Mouse (Mus musculus) heart, postnatal 0 days (tissue): ENCODE results near the gene Dnajc7. TPM values are rescaled to one million over a fixed set of nuclear protein-coding genes. Genes with fewer than 3 reads are reported as not detected.

Experiments
- ATAC-seq: fragments of 200-750 bp; cut with Nextera tagmentation; 2 replicates; pipeline ENCODE4 v1.8.0; 2017; ENCODE audit warnings: low read depth, moderate number of reproducible peaks, moderate library complexity; ENCODE audit not compliant: insufficient read depth
- DNase-seq: peaks from one replicate; pipeline ENCODE4 v3.0.0-alpha.2; 2016; ENCODE audit warnings: low spot score
- H3K27ac ChIP-seq: fragments of 300-500 bp; sonication (generic); 2 replicates; pipeline ENCODE4 v1.5.1; 2014; ENCODE audit warnings: low read depth, mild to moderate bottlenecking
- H3K27me3 ChIP-seq: fragments of 300-500 bp; sonication (generic); 2 replicates; pipeline ENCODE4 v1.6.1; 2014; ENCODE audit warnings: low read length, mixed read lengths; ENCODE audit not compliant: control insufficient read depth, insufficient read depth
- H3K36me3 ChIP-seq: fragments of 300-500 bp; sonication (generic); replicated peaks from 2 replicates; pipeline ENCODE4 v1.6.1; 2014; ENCODE audit warnings: low read length, mixed read lengths; ENCODE audit not compliant: control insufficient read depth, insufficient read depth
- H3K4me1 ChIP-seq: fragments of 300-500 bp; sonication (generic); 2 replicates; pipeline ENCODE4 v1.6.1; 2014; ENCODE audit warnings: antibody characterized with exemption; ENCODE audit not compliant: control insufficient read depth, insufficient read depth
- H3K4me2 ChIP-seq: fragments of 300-500 bp; sonication (generic); 2 replicates; pipeline ENCODE4 v1.6.1; 2014; ENCODE audit warnings: low read depth, mild to moderate bottlenecking, low read length, moderate library complexity
- H3K4me3 ChIP-seq: fragments of 300-500 bp; sonication (generic); 2 replicates; pipeline ENCODE4 v1.5.1; 2014; ENCODE audit warnings: low read depth, low read length
- H3K9ac ChIP-seq: fragments of 300-500 bp; sonication (generic); replicated peaks from 2 replicates; pipeline ENCODE4 v1.6.1; 2014; ENCODE audit warnings: low read depth, low read length, mixed read lengths
- H3K9me3 ChIP-seq: fragments of 300-500 bp; sonication (generic); replicated peaks from 2 replicates; pipeline ENCODE4 v1.6.1; 2016; ENCODE audit warnings: low read length; ENCODE audit not compliant: control insufficient read depth
- CTCF ChIP-seq: IDR thresholded peaks from 2 replicates; pipeline ENCODE4 v1.5.1; 2016; ENCODE audit warnings: antibody characterized with exemption, control low read depth, low read depth
- EP300 ChIP-seq: IDR thresholded peaks from 2 replicates; pipeline ENCODE4 v1.6.1; 2016; ENCODE audit warnings: antibody characterized with exemption, low read depth
- WGBS: fragments of 180-500 bp; shearing (Covaris S2); extraction: QIAGEN DNeasy Blood & Tissue Kit; methylation state at CpG from one replicate; pipeline ENCODE4 v1.1.7; 2014; 5-methylcytosine and 5-hydroxymethylcytosine counted together
- polyA plus RNA-seq: library from polyadenylated mRNA; unstranded; fragments of >200 nt; fragmentation: Nextera tagmentation; extraction: Ambion mirVana; gene quantifications from 2 replicates; pipeline ENCODE4 v1.2.1, GENCODE M21; 2015
- total RNA-seq: library from RNA; depleted of rRNA; stranded (reverse); fragments of >200 nt; gene quantifications from 2 replicates; pipeline ENCODE4 v1.2.3, GENCODE M21; 2014; ENCODE audit warnings: low replicate concordance

The Dnajc7 gene
- total and polyA plus RNA-seq, 2 experiments from 2014 or later: 98.5 to 173 TPM

GRCm38 (mm10) chr11:100601372-100601771, 18.6 kb downstream of the Dnajc7 start:
- no peaks in the 10 kb centered on the region; the same call in 1 of the 2 replicates for H3K4me1 ChIP-seq
- 95% methylated on average over 3 of the region's 3 CpGs for WGBS
- H3K9me3 ChIP-seq: no peaks in the 10 kb centered on the region
- ATAC-seq (no peak), DNase-seq (no peak)
- no peaks in the 10 kb centered on the region for H3K27me3 ChIP-seq
- TF ChIP-seq EP300 (no peak), CTCF (no peak)
- no peak overlapping the region for H3K9ac ChIP-seq
- H3K4me2 ChIP-seq: no peak overlapping the region
- H3K4me3 ChIP-seq: no peak overlapping the region
- no peak overlapping the region for H3K27ac ChIP-seq
- peaks cover 54% of the 10 kb centered on the region for H3K36me3 ChIP-seq

GRCm38 (mm10) chr11:100598074-100598473, 21.9 kb downstream of the Dnajc7 start:
- H3K9me3 ChIP-seq: no peaks in the 10 kb centered on the region
- WGBS: 86% methylated on average over 4 of the region's 4 CpGs
- no peak overlapping the region for H3K9ac ChIP-seq
- ATAC-seq (no peak), DNase-seq (no peak)
- H3K36me3 ChIP-seq: peaks cover 80% of the 10 kb centered on the region
- H3K27me3 ChIP-seq: no peaks in the 10 kb centered on the region
- TF ChIP-seq CTCF: no peak
- TF ChIP-seq EP300: no peak
- no peaks in the 10 kb centered on the region for H3K4me1 ChIP-seq
- no peak overlapping the region for H3K4me2 ChIP-seq
- H3K4me3 ChIP-seq: no peak overlapping the region
- H3K27ac ChIP-seq: no peak overlapping the region

DNA sequence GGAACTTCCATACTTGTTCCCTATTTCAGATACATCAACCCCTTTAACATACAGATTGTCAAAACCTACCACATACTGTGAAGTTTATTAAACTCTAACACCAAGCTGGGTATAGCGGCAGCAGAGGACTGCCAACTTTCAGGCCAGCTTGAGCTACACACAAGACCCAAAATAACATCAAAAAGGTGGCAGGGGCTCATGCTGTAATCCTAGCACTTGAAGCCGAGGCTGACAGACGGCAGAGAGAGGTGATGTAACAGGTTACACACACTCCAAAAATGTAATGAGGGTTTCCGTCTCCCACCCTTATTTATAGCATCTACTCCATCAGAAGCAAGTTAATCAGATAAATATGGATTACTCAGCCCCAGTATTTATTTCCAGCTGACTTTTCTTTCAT, 24.4 kb downstream of the Dnajc7 start:
- Histone ChIP-seq H3K9me3 (no peaks in the 10 kb centered on the region), H3K27me3 (no peaks in the 10 kb centered on the region), H3K27ac (no peak overlapping the region), H3K4me1 (no peaks in the 10 kb centered on the region), H3K4me3 (no peak overlapping the region), H3K36me3 (peaks cover 94% of the 10 kb centered on the region), H3K9ac (no peak overlapping the region), H3K4me2 (no peak overlapping the region)
- no peak for TF ChIP-seq CTCF
- TF ChIP-seq EP300: no peak
- whole genome bisulfite sequencing: 45% methylated on average over 4 of the region's 4 CpGs
- ATAC-seq (no peak), DNase-seq (no peak)

DNA sequence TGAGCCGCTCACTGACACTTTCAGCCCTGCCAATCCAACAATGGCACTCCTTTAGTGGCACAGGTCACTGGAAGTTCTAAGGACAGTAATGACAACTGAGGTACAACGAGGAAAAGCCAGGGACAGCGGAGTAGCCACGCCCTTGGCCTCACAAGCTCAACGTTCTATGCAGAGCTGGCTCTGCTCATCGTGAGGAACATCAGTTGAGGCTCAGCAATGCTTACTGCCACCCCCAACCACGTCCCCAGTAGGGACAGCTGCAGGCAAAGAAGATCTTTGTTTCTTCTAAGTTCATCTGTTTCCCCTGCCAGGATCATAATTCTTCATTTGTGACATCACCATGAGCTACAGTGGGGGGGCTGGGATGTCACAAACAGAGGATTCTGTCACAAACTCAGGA, 25.4 kb downstream of the Dnajc7 start:
- Histone ChIP-seq H3K27ac (no peak overlapping the region), H3K4me3 (no peak overlapping the region), H3K36me3 (peaks cover 95% of the 10 kb centered on the region), H3K4me2 (no peak overlapping the region), H3K9me3 (no peaks in the 10 kb centered on the region), H3K9ac (no peak overlapping the region), H3K27me3 (no peaks in the 10 kb centered on the region), H3K4me1 (no peaks in the 10 kb centered on the region)
- TF ChIP-seq EP300 (no peak), CTCF (no peak)
- 83% methylated on average over 7 of the region's 7 CpGs for WGBS
- no peak for DNase-seq
- no peak for ATAC-seq

GRCm38 (mm10) chr11:100592346-100593046, 27.5 kb downstream of the Dnajc7 start:
- 91% methylated on average over 11 of the region's 11 CpGs for WGBS
- Histone ChIP-seq H3K4me3 (no peak overlapping the region), H3K9me3 (no peaks in the 10 kb centered on the region), H3K9ac (no peak overlapping the region), H3K36me3 (peaks cover 95% of the 10 kb centered on the region), H3K4me1 (no peaks in the 10 kb centered on the region), H3K27me3 (no peaks in the 10 kb centered on the region), H3K27ac (no peak overlapping the region), H3K4me2 (no peak overlapping the region)
- DNase-seq (no peak), ATAC-seq (no peak)
- TF ChIP-seq CTCF: no peak
- no peak for TF ChIP-seq EP300

DNA sequence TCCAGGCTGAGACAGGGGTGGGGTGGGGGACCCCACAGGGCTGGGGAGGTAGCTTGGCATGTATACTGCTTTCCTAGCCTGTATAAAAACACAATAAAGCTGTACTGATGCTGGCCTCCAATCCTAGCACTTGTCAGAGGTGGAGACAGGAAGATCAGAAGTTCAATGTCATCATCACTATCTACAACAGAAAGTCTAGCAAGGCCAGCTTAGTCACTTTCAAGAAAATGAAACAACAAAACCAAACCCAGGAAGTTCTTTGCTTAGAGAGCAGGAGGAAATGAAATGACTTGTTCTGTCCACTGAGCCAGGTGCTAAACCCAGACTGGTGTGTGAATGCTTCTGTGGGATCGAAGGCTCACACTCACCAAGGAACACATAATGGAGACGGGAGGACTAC, 31.5 kb downstream of the Dnajc7 start:
- H3K9ac ChIP-seq: no peak overlapping the region
- no peak overlapping the region for H3K4me2 ChIP-seq
- peaks cover 99% of the 10 kb centered on the region for H3K36me3 ChIP-seq
- H3K9me3 ChIP-seq: no peaks in the 10 kb centered on the region
- no peak for DNase-seq
- 88% methylated on average over 2 of the region's 2 CpGs for WGBS
- no peak overlapping the region for H3K4me3 ChIP-seq
- no peak for ATAC-seq
- H3K27ac ChIP-seq: no peak overlapping the region
- TF ChIP-seq CTCF: no peak
- no peak for TF ChIP-seq EP300
- H3K27me3 ChIP-seq: no peaks in the 10 kb centered on the region
- no peaks in the 10 kb centered on the region for H3K4me1 ChIP-seq
